Mouse (Mus musculus) limb, embryonic 11.5 days (tissue): ENCODE data around the gene Il17a. TPM values are rescaled to one million over a fixed set of nuclear protein-coding genes. Genes with fewer than 3 reads are reported as not detected.

ENCODE experiments used
- ATAC-seq: fragments of 200-750 bp; cut with Nextera tagmentation; 2 replicates; pipeline ENCODE4 v1.8.0; 2017; ENCODE audit warnings: low read depth; ENCODE audit not compliant: insufficient number of reproducible peaks, low FRiP score, low TSS enrichment
- DNase-seq: peaks from one replicate; pipeline ENCODE4 v3.0.0-alpha.2; 2015; ENCODE audit warnings: low spot score
- H3K27ac ChIP-seq: fragments of 300-500 bp; sonication (generic); replicated peaks from 2 replicates; pipeline ENCODE4 v1.5.1; 2014; ENCODE audit warnings: low read depth, mild to moderate bottlenecking, low read length
- H3K27me3 ChIP-seq: fragments of 300-500 bp; sonication (generic); 2 replicates; pipeline ENCODE4 v1.6.1; 2014; ENCODE audit warnings: mild to moderate bottlenecking, low read length, mixed read lengths; ENCODE audit not compliant: control insufficient read depth, insufficient read depth
- H3K36me3 ChIP-seq: fragments of 300-500 bp; sonication (generic); 2 replicates; pipeline ENCODE4 v1.6.1; 2014; ENCODE audit warnings: mild to moderate bottlenecking, low read length, moderate library complexity, mixed read lengths; ENCODE audit not compliant: control insufficient read depth, insufficient read depth
- H3K4me1 ChIP-seq: fragments of 300-500 bp; sonication (generic); 2 replicates; pipeline ENCODE4 v1.6.1; 2014; ENCODE audit warnings: low read length, mixed read lengths; ENCODE audit not compliant: control insufficient read depth, insufficient read depth
- H3K4me2 ChIP-seq: fragments of 300-500 bp; sonication (generic); 2 replicates; pipeline ENCODE4 v1.6.1; 2014; ENCODE audit warnings: low read depth, mild to moderate bottlenecking, moderate library complexity; ENCODE audit not compliant: severe bottlenecking
- H3K4me3 ChIP-seq: fragments of 300-500 bp; sonication (generic); 2 replicates; pipeline ENCODE4 v1.5.1; 2014; ENCODE audit warnings: low read depth, low read length
- H3K9ac ChIP-seq: fragments of 300-500 bp; sonication (generic); 2 replicates; pipeline ENCODE4 v1.6.1; 2014; ENCODE audit warnings: mild to moderate bottlenecking, low read length
- H3K9me3 ChIP-seq: fragments of 300-500 bp; sonication (generic); 2 replicates; pipeline ENCODE4 v1.6.1; 2016; ENCODE audit warnings: low read length; ENCODE audit not compliant: control insufficient read depth
- WGBS: fragments of 180-500 bp; shearing (Covaris S2); extraction: QIAGEN DNeasy Blood & Tissue Kit; methylation state at CpG from one replicate; pipeline ENCODE4 v1.1.7; 2014; 5-methylcytosine and 5-hydroxymethylcytosine counted together
- polyA plus RNA-seq: library from polyadenylated mRNA; unstranded; fragments of >200 nt; fragmentation: Nextera tagmentation; extraction: Ambion mirVana; gene quantifications from 2 replicates; pipeline ENCODE4 v1.2.1, GENCODE M21; 2014

The Il17a gene
- not detected in 2 replicates for polyA plus RNA-seq

DNA sequence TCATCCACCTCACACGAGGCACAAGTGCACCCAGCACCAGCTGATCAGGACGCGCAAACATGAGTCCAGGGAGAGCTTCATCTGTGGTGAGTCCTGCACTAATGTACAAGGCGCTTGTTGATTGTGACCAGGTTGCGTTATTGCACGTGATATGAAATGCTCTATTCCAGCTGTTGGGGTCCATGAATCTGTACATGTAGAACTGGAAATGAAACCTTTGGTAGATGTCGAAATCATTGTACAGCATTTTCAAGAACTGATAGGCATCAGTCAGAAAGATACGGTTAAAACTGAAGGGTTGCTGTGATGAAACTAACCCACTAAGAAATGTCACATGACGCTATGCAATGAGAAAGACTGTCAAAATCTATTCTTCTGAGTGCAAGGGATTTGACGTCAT, at the start of gene Il17a:
Il17a (plus strand) TSS at position 3 of the 400 bp plus-strand sequence.
- WGBS = 95% methylated on average over 10 of the region's 10 CpGs
- no peaks in the 10 kb centered on the region for H3K27me3 ChIP-seq
- DNase-seq = no peak
- ATAC-seq = no peak
- no peaks in the 10 kb centered on the region for H3K4me1 ChIP-seq
- H3K4me3 ChIP-seq = no peak within 1 kb of the TSS
- H3K36me3 ChIP-seq = no peaks in the 10 kb centered on the region
- H3K9me3 ChIP-seq = no peaks in the 10 kb centered on the region; the same call in 1 of the 2 replicates
- no peak within 1 kb of the TSS for H3K9ac ChIP-seq
- no peak within 1 kb of the TSS for H3K4me2 ChIP-seq
- H3K27ac ChIP-seq = no peak within 1 kb of the TSS

DNA sequence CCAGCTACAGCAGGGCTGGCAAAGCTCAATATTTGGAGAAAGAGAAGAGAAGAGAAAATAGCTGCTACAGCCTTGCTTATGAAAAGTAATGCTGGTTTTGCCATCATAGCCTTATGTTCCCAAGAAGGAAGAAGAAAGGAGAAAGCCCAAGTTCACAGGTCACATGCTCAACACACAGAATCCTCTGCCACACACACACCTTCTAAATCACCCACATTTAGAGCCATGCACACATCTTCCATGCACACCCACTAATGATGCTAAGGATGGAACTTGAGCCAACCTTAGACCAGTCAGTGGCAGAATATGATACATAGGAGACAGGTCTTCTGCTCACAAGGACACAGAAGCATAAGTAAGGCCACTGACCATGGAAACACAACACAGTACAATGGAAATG, 47.9 kb upstream of the Il17a start:
- Histone ChIP-seq H3K27me3 (no peaks in the 10 kb centered on the region), H3K9ac (no peak overlapping the region), H3K36me3 (no peaks in the 10 kb centered on the region), H3K27ac (no peak overlapping the region), H3K4me1 (no peaks in the 10 kb centered on the region), H3K4me2 (no peak overlapping the region), H3K4me3 (no peak overlapping the region), H3K9me3 (no peaks in the 10 kb centered on the region)
- no peak for ATAC-seq
- DNase-seq = no peak

DNA sequence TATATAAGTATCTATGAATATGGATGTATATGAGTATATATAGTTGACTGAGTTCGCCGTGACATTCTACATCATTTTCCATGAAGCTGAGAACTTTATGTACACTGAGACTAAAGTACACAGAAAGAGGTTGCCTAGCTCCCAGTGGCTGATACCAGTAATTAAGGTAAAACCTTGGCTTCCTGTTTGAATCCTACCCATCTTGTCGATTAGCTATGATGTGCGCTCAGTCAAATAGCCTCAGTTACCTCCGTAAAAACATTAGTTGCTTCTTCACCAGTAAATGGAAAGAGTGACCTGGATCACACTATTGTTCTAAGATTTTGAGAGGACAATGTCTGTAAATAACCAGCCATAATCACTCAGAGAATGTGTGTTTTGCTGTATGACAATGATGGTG, 47.3 kb upstream of the Il17a start:
- Histone ChIP-seq H3K4me1 (no peaks in the 10 kb centered on the region), H3K27ac (no peak overlapping the region), H3K9me3 (no peaks in the 10 kb centered on the region), H3K4me3 (no peak overlapping the region), H3K9ac (no peak overlapping the region), H3K36me3 (no peaks in the 10 kb centered on the region), H3K27me3 (no peaks in the 10 kb centered on the region), H3K4me2 (no peak overlapping the region)
- no peak for ATAC-seq
- no peak for DNase-seq
- 96% methylated on average over 5 of the region's 5 CpGs for WGBS

DNA sequence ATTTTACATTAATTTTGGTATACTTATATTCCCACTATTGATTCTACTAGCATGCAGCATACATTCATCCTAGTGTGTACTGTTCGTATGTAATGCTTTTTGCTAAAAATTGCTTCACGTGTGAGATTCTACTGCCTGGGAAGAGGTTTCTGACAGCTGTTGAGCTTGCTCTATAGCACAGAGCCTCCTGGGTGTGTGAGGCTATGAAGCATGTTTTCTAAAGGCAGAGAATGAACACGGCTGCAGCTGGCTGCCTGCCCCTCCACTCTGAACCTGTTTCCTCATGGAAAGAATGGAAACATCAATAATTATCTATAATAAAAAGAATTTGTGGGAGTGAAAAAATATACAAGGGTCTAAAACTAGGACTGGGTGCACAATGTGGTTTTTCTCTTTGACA, 46.9 kb upstream of the Il17a start:
- Histone ChIP-seq H3K9me3 (no peaks in the 10 kb centered on the region), H3K4me1 (no peaks in the 10 kb centered on the region), H3K4me3 (no peak overlapping the region), H3K36me3 (no peaks in the 10 kb centered on the region), H3K9ac (no peak overlapping the region), H3K27ac (no peak overlapping the region), H3K4me2 (no peak overlapping the region), H3K27me3 (no peaks in the 10 kb centered on the region)
- 88% methylated on average over 3 of the region's 3 CpGs for WGBS
- ATAC-seq = no peak
- no peak for DNase-seq

DNA sequence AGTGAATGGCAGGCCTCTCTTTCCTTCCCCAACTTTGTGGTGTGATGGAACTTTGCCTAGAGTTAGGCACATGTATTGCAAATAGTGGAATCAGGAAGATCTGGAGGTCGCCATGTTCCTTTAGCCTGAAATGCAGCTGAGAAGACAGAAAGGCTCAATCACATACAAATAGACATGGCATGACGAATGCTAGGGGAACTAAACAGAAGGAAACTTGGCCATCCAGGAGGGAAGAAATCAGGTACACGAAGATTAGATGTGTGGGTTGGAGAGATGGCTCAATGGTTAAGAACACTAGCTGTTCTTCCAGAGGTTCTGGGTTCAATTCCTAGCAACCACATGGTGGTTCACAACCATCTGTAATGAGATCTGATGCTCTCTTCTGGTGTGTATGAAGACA, 46.3 kb upstream of the Il17a start:
- no peaks in the 10 kb centered on the region for H3K27me3 ChIP-seq
- no peaks in the 10 kb centered on the region for H3K9me3 ChIP-seq
- H3K4me2 ChIP-seq = no peak overlapping the region
- H3K9ac ChIP-seq = no peak overlapping the region
- ATAC-seq (no peak), DNase-seq (no peak)
- no peaks in the 10 kb centered on the region for H3K36me3 ChIP-seq
- 85% methylated on average over 3 of the region's 3 CpGs for WGBS
- H3K27ac ChIP-seq = no peak overlapping the region
- no peak overlapping the region for H3K4me3 ChIP-seq
- no peaks in the 10 kb centered on the region for H3K4me1 ChIP-seq

DNA sequence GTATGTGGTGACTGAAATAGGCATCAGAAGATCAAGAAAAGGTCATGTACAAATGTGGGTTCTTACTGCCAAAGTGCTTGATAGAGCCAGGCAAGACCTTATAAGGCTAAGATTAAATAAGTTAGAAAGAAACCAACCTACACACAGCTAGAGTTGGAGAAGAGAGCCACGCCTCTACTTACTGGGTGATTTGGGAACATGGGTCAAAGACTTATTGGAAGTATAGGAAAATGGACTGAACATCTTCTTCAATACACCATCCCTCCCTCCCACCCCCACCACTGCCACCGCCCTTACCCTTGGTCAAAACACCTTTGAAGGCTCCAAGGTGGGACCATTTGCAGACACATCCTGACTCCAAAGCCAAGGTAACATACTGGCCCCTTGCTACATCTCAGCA, 45.3 kb upstream of the Il17a start:
- H3K4me3 ChIP-seq = no peak overlapping the region
- H3K27ac ChIP-seq = no peak overlapping the region
- H3K9ac ChIP-seq = no peak overlapping the region
- DNase-seq (no peak), ATAC-seq (no peak)
- H3K4me1 ChIP-seq = no peaks in the 10 kb centered on the region
- H3K4me2 ChIP-seq = no peak overlapping the region
- no peaks in the 10 kb centered on the region for H3K9me3 ChIP-seq
- WGBS = 93% methylated on average over 2 of the region's 2 CpGs
- no peaks in the 10 kb centered on the region for H3K36me3 ChIP-seq
- H3K27me3 ChIP-seq = no peaks in the 10 kb centered on the region

DNA sequence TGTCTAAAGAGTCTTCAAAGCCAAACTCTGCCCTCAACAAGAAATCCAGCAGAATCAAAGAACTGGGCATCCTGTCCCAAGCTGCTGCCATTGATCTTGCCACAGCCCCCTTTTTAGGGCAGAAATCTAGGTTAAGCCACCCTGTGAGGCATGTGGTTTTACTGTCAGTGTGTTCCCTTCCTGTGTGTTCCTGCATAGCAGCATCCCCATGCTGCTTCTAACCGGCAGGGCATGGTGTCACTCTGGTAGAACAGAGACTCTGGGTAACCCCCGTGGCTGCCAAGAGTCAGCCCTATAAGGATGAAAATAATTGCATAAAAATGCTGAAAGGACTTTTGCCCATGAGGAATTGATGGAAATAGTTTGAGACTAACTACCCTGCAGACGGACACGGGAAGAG, 44.8 kb upstream of the Il17a start:
- 87% methylated on average over 4 of the region's 4 CpGs for WGBS
- H3K9ac ChIP-seq = no peak overlapping the region
- no peaks in the 10 kb centered on the region for H3K27me3 ChIP-seq
- no peaks in the 10 kb centered on the region for H3K36me3 ChIP-seq
- H3K27ac ChIP-seq = no peak overlapping the region
- H3K4me1 ChIP-seq = no peaks in the 10 kb centered on the region
- ATAC-seq = no peak
- no peak overlapping the region for H3K4me3 ChIP-seq
- DNase-seq = no peak
- no peaks in the 10 kb centered on the region for H3K9me3 ChIP-seq
- H3K4me2 ChIP-seq = no peak overlapping the region

DNA sequence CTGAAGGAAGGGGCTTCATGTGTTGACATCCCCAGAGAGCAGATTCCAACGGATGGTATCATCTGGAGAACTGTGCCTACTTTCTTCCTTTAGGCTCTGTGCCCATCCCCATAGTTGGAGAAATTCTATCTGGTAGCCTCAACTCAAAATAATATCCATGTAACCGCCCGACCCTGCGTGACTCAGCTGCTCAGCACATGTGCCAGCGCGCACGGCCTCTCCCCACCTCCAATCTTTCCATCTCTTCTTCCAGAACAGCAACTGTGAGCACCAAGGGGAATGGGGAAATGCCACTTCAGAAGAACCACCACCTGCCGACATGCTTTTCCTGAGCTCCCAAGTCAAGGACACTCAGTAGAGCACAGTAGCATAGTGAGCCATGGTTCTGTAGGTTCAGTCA, 39.4 kb upstream of the Il17a start:
- Histone ChIP-seq H3K4me2 (no peak overlapping the region), H3K36me3 (no peaks in the 10 kb centered on the region), H3K9me3 (no peaks in the 10 kb centered on the region), H3K27ac (no peak overlapping the region), H3K27me3 (no peaks in the 10 kb centered on the region), H3K4me1 (no peaks in the 10 kb centered on the region), H3K9ac (no peak overlapping the region), H3K4me3 (no peak overlapping the region)
- DNase-seq (no peak), ATAC-seq (no peak)
- 93% methylated on average over 8 of the region's 8 CpGs for WGBS

DNA sequence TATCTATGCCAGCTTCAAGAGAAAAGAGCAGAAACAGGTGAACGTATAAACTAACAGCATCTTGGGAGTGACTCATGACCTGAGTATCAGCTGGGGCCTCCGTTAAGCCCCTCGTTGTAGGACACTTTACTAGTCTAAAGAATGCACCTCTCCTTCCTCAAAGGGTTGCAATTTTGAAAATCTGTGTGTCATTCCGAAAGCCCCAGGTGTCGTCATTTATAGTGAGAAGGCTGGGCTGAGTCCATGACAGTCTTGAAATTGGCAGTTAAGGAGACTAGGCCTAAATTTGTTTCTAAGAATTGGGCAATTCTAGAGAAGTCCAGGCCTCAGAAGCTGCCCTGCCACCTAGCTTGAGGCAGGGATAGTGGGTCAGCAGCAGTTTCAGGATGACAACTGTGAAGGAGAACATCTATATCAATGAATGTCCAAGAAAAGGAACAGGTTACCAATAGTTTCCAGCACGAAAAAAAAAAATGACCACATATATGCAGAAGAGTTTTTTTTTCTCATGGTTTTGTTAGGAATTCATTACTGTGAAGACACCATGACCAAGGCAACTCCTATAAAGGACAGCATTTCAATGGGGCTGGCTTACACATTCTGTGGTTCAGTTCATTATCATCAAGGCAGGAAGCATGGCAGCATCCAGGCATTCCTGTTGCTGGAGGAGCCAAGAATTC, 36.9 kb upstream of the Il17a start:
- no peak overlapping the region for H3K9ac ChIP-seq
- no peaks in the 10 kb centered on the region for H3K36me3 ChIP-seq
- no peak overlapping the region for H3K4me2 ChIP-seq
- no peaks in the 10 kb centered on the region for H3K4me1 ChIP-seq
- no peaks in the 10 kb centered on the region for H3K9me3 ChIP-seq
- DNase-seq (no peak), ATAC-seq (no peak)
- WGBS = 84% methylated on average over 6 of the region's 6 CpGs
- H3K4me3 ChIP-seq = no peak overlapping the region
- no peaks in the 10 kb centered on the region for H3K27me3 ChIP-seq
- no peak overlapping the region for H3K27ac ChIP-seq
